Mouse (Mus musculus) limb, embryonic 14.5 days (tissue): ENCODE results near the gene Foxp3. TPM values are rescaled to one million over a fixed set of nuclear protein-coding genes. Genes with fewer than 3 reads are reported as not detected.

Experiments used
- ATAC-seq: fragments of 200-750 bp; cut with Nextera tagmentation; 2 replicates; pipeline ENCODE4 v1.8.0; 2017; ENCODE audit warnings: low read depth, moderate number of reproducible peaks, moderate TSS enrichment; ENCODE audit not compliant: low FRiP score
- DNase-seq: peaks from one replicate; pipeline ENCODE4 v3.0.0-alpha.2; 2015; ENCODE audit warnings: low spot score
- H3K27ac ChIP-seq: fragments of 300-500 bp; sonication (generic); replicated peaks from 2 replicates; pipeline ENCODE4 v1.5.1; 2014; ENCODE audit warnings: low read depth, mild to moderate bottlenecking, low read length, moderate library complexity, mixed read lengths
- H3K27me3 ChIP-seq: fragments of 300-500 bp; sonication (generic); 2 replicates; pipeline ENCODE4 v1.6.1; 2014; ENCODE audit warnings: low read length, mixed read lengths; ENCODE audit not compliant: control insufficient read depth, insufficient read depth
- H3K36me3 ChIP-seq: fragments of 300-500 bp; sonication (generic); 2 replicates; pipeline ENCODE4 v1.6.1; 2014; ENCODE audit warnings: mild to moderate bottlenecking, low read length, moderate library complexity, mixed read lengths; ENCODE audit not compliant: control insufficient read depth, insufficient read depth
- H3K4me1 ChIP-seq: fragments of 300-500 bp; sonication (generic); 2 replicates; pipeline ENCODE4 v1.6.1; 2014; ENCODE audit warnings: antibody characterized with exemption, low read length, mixed read lengths; ENCODE audit not compliant: control insufficient read depth, insufficient read depth
- H3K4me2 ChIP-seq: fragments of 300-500 bp; sonication (generic); replicated peaks from 2 replicates; pipeline ENCODE4 v1.6.1; 2014; ENCODE audit warnings: low read depth, mild to moderate bottlenecking, low read length, moderate library complexity; ENCODE audit not compliant: severe bottlenecking
- H3K4me3 ChIP-seq: fragments of 300-500 bp; sonication (generic); replicated peaks from 2 replicates; pipeline ENCODE4 v1.5.1; 2014; ENCODE audit warnings: low read length
- H3K9ac ChIP-seq: fragments of 300-500 bp; sonication (generic); 2 replicates; pipeline ENCODE4 v1.6.1; 2014; ENCODE audit warnings: mild to moderate bottlenecking, low read depth, low read length, moderate library complexity; ENCODE audit not compliant: severe bottlenecking
- H3K9me3 ChIP-seq: fragments of 300-500 bp; sonication (generic); 2 replicates; pipeline ENCODE4 v1.6.1; 2016; ENCODE audit warnings: low read length; ENCODE audit not compliant: control insufficient read depth
- POLR2A ChIP-seq: fragments of 200-500 bp; IDR thresholded peaks from 2 replicates; pipeline ENCODE4 v1.8.0; 2012; ENCODE audit warnings: inconsistent platforms, mild to moderate bottlenecking, moderate library complexity, borderline replicate concordance; ENCODE audit not compliant: insufficient read depth, insufficient read length; ENCODE audit errors: extremely low read depth
- WGBS: fragments of 180-500 bp; shearing (Covaris S2); extraction: QIAGEN DNeasy Blood & Tissue Kit; methylation state at CpG from one replicate; pipeline ENCODE4 v1.1.7; 2014; 5-methylcytosine and 5-hydroxymethylcytosine counted together
- polyA plus RNA-seq, 2 experiments: library from polyadenylated mRNA; depleted of rRNA in 1 of 2; stranded (reverse) in 1 of 2; unstranded in 1 of 2; fragments of >200 nt; fragmentation: Nextera tagmentation in 1 of 2; extraction: Ambion mirVana in 1 of 2; gene quantifications; 2 replicates each; pipeline versions ENCODE4 v1.2.1 to v1.2.3; 2012 to 2014

The Foxp3 gene
- polyA plus RNA-seq, 2 experiments = 0.04 TPM; not detected in 1

GRCm38 (mm10) chrX:7574885-7575231 is 1.4 kb downstream of the Foxp3 start:
- Histone ChIP-seq H3K27me3 (no peaks in the 10 kb centered on the region), H3K4me3 (peak overlapping the region; percentile 59), H3K4me1 (0 out of 2 replicates have a peak, but pooled peaks cover 2% of the 10 kb centered on the region), H3K9me3 (no peaks in the 10 kb centered on the region), H3K4me2 (peak overlapping the region; percentile 46), H3K9ac (0 out of 2 replicates have a peak overlapping the region, but pooled peaks have one; percentile 7), H3K27ac (0 out of 2 replicates have a peak overlapping the region, but pooled peaks have one; percentile 19), H3K36me3 (no peaks in the 10 kb centered on the region)
- TF ChIP-seq POLR2A = no peak
- ATAC-seq (no peak), DNase-seq (no peak)
- 19% methylated on average over 5 of the region's 6 CpGs for WGBS

GRCm38 (mm10) chrX:7581151-7581550 is 7.7 kb downstream of the Foxp3 start:
- Histone ChIP-seq H3K27me3 (no peaks in the 10 kb centered on the region), H3K4me3 (no peak overlapping the region), H3K36me3 (no peaks in the 10 kb centered on the region), H3K27ac (no peak overlapping the region), H3K9me3 (no peaks in the 10 kb centered on the region), H3K9ac (no peak overlapping the region), H3K4me1 (no peaks in the 10 kb centered on the region), H3K4me2 (no peak overlapping the region)
- TF ChIP-seq POLR2A = no peak
- no peak for DNase-seq
- no peak for ATAC-seq
- 81% methylated on average over 2 of the region's 2 CpGs for WGBS

- no peak overlapping the region for H3K9ac ChIP-seq
- H3K36me3 ChIP-seq = no peaks in the 10 kb centered on the region
- no peaks in the 10 kb centered on the region for H3K4me1 ChIP-seq
- no peak overlapping the region for H3K4me3 ChIP-seq
- DNase-seq (no peak), ATAC-seq (no peak)
- no peaks in the 10 kb centered on the region for H3K27me3 ChIP-seq
- H3K4me2 ChIP-seq = no peak overlapping the region
- no peak overlapping the region for H3K27ac ChIP-seq
- 98% methylated on average over 11 of the region's 11 CpGs for WGBS
- no peaks in the 10 kb centered on the region for H3K9me3 ChIP-seq
- no peak for TF ChIP-seq POLR2A
These were observed 10.4 kb downstream of the Foxp3 start for GRCm38 (mm10) chrX:7583881-7584280.

GRCm38 (mm10) chrX:7586356-7586755 is 12.9 kb downstream of the Foxp3 start:
- TF ChIP-seq POLR2A = no peak
- 72% methylated on average over 3 of the region's 5 CpGs for WGBS
- ATAC-seq (no peak), DNase-seq (no peak)
- Histone ChIP-seq H3K4me2 (no peak overlapping the region), H3K9me3 (no peaks in the 10 kb centered on the region), H3K4me3 (no peak overlapping the region), H3K27ac (no peak overlapping the region), H3K27me3 (no peaks in the 10 kb centered on the region), H3K4me1 (no peaks in the 10 kb centered on the region), H3K9ac (no peak overlapping the region), H3K36me3 (no peaks in the 10 kb centered on the region)

GRCm38 (mm10) chrX:7595371-7595770 is 21.9 kb downstream of the Foxp3 start:
- no peak for ATAC-seq
- Histone ChIP-seq H3K9me3 (no peaks in the 10 kb centered on the region), H3K27ac (no peak overlapping the region), H3K4me1 (no peaks in the 10 kb centered on the region), H3K36me3 (peaks cover 5% of the 10 kb centered on the region; the same call in 1 of the 2 replicates), H3K4me2 (no peak overlapping the region), H3K27me3 (no peaks in the 10 kb centered on the region), H3K9ac (no peak overlapping the region), H3K4me3 (no peak overlapping the region)
- TF ChIP-seq POLR2A = no peak
- 84% methylated on average over 9 of the region's 9 CpGs for WGBS
- no peak for DNase-seq

GRCm38 (mm10) chrX:7604004-7604403 is 30.6 kb downstream of the Foxp3 start:
- DNase-seq (no peak), ATAC-seq (no peak)
- Histone ChIP-seq H3K4me3 (no peak overlapping the region), H3K9me3 (no peaks in the 10 kb centered on the region), H3K9ac (no peak overlapping the region), H3K27ac (no peak overlapping the region), H3K36me3 (peaks cover 5% of the 10 kb centered on the region; the same call in 1 of the 2 replicates), H3K4me2 (peak overlapping the region; percentile 53; the same call in 1 of the 2 replicates), H3K4me1 (no peaks in the 10 kb centered on the region), H3K27me3 (no peaks in the 10 kb centered on the region)
- TF ChIP-seq POLR2A = no peak
- 87% methylated on average over 7 of the region's 7 CpGs for WGBS
